Mouse (Mus musculus): ENCODE data around the gene Ctcfl. TPM values are rescaled to one million over a fixed set of nuclear protein-coding genes. Genes with fewer than 3 reads are reported as not detected.

Gene Ctcfl
- polyA plus RNA-seq, 1 experiment from 2014 or later = 0.14 TPM

DNA sequence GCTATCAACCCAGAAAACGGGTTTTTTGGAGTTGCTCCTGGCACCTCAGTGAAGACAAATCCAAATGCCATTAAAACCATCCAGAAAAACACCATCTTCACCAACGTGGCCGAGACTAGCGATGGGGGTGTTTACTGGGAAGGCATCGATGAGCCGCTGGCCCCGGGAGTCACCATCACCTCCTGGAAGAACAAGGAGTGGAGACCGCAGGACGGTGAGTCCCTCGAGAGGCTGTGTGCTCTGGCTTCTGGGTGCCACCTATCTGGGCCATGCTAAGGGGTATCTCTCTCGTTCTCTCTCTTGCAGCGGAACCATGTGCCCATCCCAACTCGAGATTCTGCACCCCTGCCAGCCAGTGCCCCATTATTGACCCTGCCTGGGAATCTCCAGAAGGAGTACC is 37.6 kb upstream of the Ctcfl start:
- 87% methylated on average over 13 of the region's 13 CpGs for WGBS
- Histone ChIP-seq H3K9me3 (no peaks in the 10 kb centered on the region), H3K4me3 (no peak overlapping the region), H3K4me1 (peaks cover 2% of the 10 kb centered on the region; the same call in 1 of the 2 replicates), H3K27ac (no peak overlapping the region), H3K27me3 (no peaks in the 10 kb centered on the region), H3K4me2 (no peak overlapping the region), H3K36me3 (no peaks in the 10 kb centered on the region), H3K9ac (no peak overlapping the region)
- no peak for ATAC-seq (ENCODE audit: insufficient number of reproducible peaks, insufficient read depth, low FRiP score, low TSS enrichment, low read depth)

DNA sequence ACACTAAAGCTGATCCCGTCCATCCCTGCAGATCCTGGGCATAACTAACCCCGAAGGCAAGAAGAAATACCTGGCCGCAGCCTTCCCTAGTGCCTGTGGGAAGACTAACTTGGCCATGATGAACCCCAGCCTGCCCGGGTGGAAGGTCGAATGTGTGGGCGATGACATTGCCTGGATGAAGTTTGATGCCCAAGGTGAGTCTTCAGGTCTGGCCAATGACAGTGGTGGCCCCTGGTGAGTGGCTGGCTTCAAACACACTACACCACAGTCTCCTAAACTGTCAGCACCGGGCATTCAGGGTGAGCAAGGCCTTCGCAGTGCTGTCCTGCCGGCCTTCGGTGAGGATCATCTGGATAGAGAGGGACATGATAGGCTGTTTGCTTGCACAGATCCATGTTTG is 36.6 kb upstream of the Ctcfl start:
- WGBS = 89% methylated on average over 10 of the region's 10 CpGs
- Histone ChIP-seq H3K4me2 (no peak overlapping the region), H3K27ac (no peak overlapping the region), H3K4me1 (no peaks in the 10 kb centered on the region; the same call in 1 of the 2 replicates), H3K36me3 (no peaks in the 10 kb centered on the region), H3K4me3 (no peak overlapping the region), H3K9me3 (no peaks in the 10 kb centered on the region), H3K27me3 (no peaks in the 10 kb centered on the region), H3K9ac (no peak overlapping the region)
- ATAC-seq (ENCODE audit: insufficient number of reproducible peaks, insufficient read depth, low FRiP score, low TSS enrichment, low read depth) = no peak

GRCm38 (mm10) chr2:173154962-173155361 is 35.6 kb upstream of the Ctcfl start:
- ATAC-seq (ENCODE audit: insufficient number of reproducible peaks, insufficient read depth, low FRiP score, low TSS enrichment, low read depth) = no peak
- H3K9ac ChIP-seq = no peak overlapping the region
- H3K27ac ChIP-seq = no peak overlapping the region
- H3K4me1 ChIP-seq = no peaks in the 10 kb centered on the region; the same call in 1 of the 2 replicates
- H3K36me3 ChIP-seq = no peaks in the 10 kb centered on the region
- H3K4me3 ChIP-seq = no peak overlapping the region
- H3K4me2 ChIP-seq = no peak overlapping the region
- H3K27me3 ChIP-seq = no peaks in the 10 kb centered on the region
- H3K9me3 ChIP-seq = no peaks in the 10 kb centered on the region
- 91% methylated on average over 14 of the region's 14 CpGs for WGBS

- Histone ChIP-seq H3K27ac (no peak overlapping the region), H3K27me3 (no peaks in the 10 kb centered on the region), H3K4me2 (no peak overlapping the region), H3K9me3 (no peaks in the 10 kb centered on the region), H3K36me3 (no peaks in the 10 kb centered on the region), H3K4me3 (no peak overlapping the region), H3K9ac (no peak overlapping the region), H3K4me1 (no peaks in the 10 kb centered on the region)
- no peak for ATAC-seq (ENCODE audit: insufficient number of reproducible peaks, insufficient read depth, low FRiP score, low TSS enrichment, low read depth)
- WGBS = 91% methylated on average over 13 of the region's 13 CpGs
These were observed 35.2 kb upstream of the Ctcfl start for GRCm38 (mm10) chr2:173154513-173154912.

DNA sequence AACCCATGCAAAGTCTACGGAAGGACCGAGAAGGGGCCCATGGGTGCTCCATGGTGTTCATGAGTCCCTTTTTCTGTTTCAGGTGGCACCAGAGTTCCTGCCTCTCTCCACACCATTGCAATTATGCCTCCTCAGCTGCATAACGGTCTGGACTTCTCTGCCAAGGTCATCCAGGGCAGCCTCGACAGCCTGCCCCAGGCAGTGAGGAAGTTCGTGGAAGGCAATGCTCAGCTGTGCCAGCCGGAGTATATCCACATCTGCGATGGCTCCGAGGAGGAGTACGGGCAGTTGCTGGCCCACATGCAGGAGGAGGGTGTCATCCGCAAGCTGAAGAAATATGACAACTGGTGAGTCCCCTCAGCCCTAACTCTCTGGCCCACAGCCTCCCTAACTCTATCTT is 33.9 kb upstream of the Ctcfl start:
- ATAC-seq (ENCODE audit: insufficient number of reproducible peaks, insufficient read depth, low FRiP score, low TSS enrichment, low read depth) = no peak
- Histone ChIP-seq H3K4me2 (no peak overlapping the region), H3K4me1 (no peaks in the 10 kb centered on the region)

GRCm38 (mm10) chr2:173152436-173153151 is 33.3 kb upstream of the Ctcfl start, which contains the start of gene Pck1:
Gene Pck1 (plus strand): TSS chr2:173153048.
- Histone ChIP-seq H3K4me3 (no peak within 1 kb of the TSS), H3K9ac (no peak within 1 kb of the TSS), H3K36me3 (no peaks in the 10 kb centered on the region), H3K4me2 (no peak within 1 kb of the TSS), H3K4me1 (no peaks in the 10 kb centered on the region), H3K27ac (no peak within 1 kb of the TSS), H3K27me3 (no peaks in the 10 kb centered on the region), H3K9me3 (no peaks in the 10 kb centered on the region)
- 85% methylated on average over 13 of the region's 13 CpGs for WGBS
- ATAC-seq (ENCODE audit: insufficient number of reproducible peaks, insufficient read depth, low FRiP score, low TSS enrichment, low read depth) = no peak

More for the DNA sequence above, 33.9 kb upstream of the Ctcfl start:
- Histone ChIP-seq H3K9ac (no peak overlapping the region), H3K9me3 (no peaks in the 10 kb centered on the region), H3K27me3 (no peaks in the 10 kb centered on the region), H3K27ac (no peak overlapping the region), H3K36me3 (no peaks in the 10 kb centered on the region), H3K4me3 (no peak overlapping the region)
- 89% methylated on average over 10 of the region's 10 CpGs for WGBS

GRCm38 (mm10) chr2:173151784-173152284 is 32.5 kb upstream of the Ctcfl start:
- no peak overlapping the region for H3K4me2 ChIP-seq
- H3K9me3 ChIP-seq = no peaks in the 10 kb centered on the region
- H3K27ac ChIP-seq = no peak overlapping the region
- WGBS = 84% methylated on average over 7 of the region's 7 CpGs
- no peak overlapping the region for H3K4me3 ChIP-seq
- no peak overlapping the region for H3K9ac ChIP-seq
- ATAC-seq (ENCODE audit: insufficient number of reproducible peaks, insufficient read depth, low FRiP score, low TSS enrichment, low read depth) = no peak
- no peaks in the 10 kb centered on the region for H3K4me1 ChIP-seq
- no peaks in the 10 kb centered on the region for H3K36me3 ChIP-seq
- no peaks in the 10 kb centered on the region for H3K27me3 ChIP-seq

- no peak overlapping the region for H3K4me2 ChIP-seq
- 85% methylated on average over 5 of the region's 5 CpGs for WGBS
- H3K36me3 ChIP-seq = no peaks in the 10 kb centered on the region
- no peaks in the 10 kb centered on the region for H3K4me1 ChIP-seq
- H3K9me3 ChIP-seq = no peaks in the 10 kb centered on the region
- ATAC-seq (ENCODE audit: insufficient number of reproducible peaks, insufficient read depth, low FRiP score, low TSS enrichment, low read depth) = no peak
- H3K4me3 ChIP-seq = no peak overlapping the region
- no peak overlapping the region for H3K9ac ChIP-seq
- no peak overlapping the region for H3K27ac ChIP-seq
- H3K27me3 ChIP-seq = no peaks in the 10 kb centered on the region
These were observed 32.0 kb upstream of the Ctcfl start for GRCm38 (mm10) chr2:173151352-173151751.

DNA sequence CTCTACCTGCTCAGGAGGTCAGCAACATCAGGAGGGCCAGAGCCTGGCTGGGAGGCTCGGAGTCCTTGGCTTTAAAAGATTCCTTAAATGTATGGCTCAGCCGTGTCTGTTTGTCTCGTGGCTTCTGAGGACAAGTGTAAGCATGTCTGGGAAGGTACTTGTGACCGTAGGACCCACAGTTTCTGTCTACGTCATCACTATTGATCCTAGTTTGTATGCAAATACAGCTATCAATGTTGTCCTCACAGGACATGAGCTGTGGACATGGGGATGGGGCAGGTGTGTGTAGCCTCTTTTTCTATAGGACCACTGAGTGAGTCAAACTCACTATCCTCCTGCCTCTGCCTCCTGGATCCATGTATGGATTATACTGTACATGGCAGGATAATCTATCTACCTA is 28.7 kb upstream of the Ctcfl start:
- Histone ChIP-seq H3K27ac (no peak overlapping the region), H3K4me1 (peaks cover 11% of the 10 kb centered on the region), H3K4me3 (no peak overlapping the region), H3K27me3 (no peaks in the 10 kb centered on the region), H3K4me2 (no peak overlapping the region), H3K9ac (no peak overlapping the region), H3K9me3 (no peaks in the 10 kb centered on the region), H3K36me3 (no peaks in the 10 kb centered on the region)
- ATAC-seq (ENCODE audit: insufficient number of reproducible peaks, insufficient read depth, low FRiP score, low TSS enrichment, low read depth) = no peak
- 82% methylated on average over 5 of the region's 5 CpGs for WGBS

- no peak for ATAC-seq (ENCODE audit: insufficient number of reproducible peaks, insufficient read depth, low FRiP score, low TSS enrichment, low read depth)
- Histone ChIP-seq H3K27me3 (no peaks in the 10 kb centered on the region), H3K4me3 (no peak overlapping the region), H3K9ac (no peak overlapping the region), H3K9me3 (no peaks in the 10 kb centered on the region), H3K4me1 (peaks cover 11% of the 10 kb centered on the region), H3K27ac (no peak overlapping the region), H3K4me2 (no peak overlapping the region), H3K36me3 (no peaks in the 10 kb centered on the region)
- 74% methylated on average over 6 of the region's 6 CpGs for WGBS
These were observed 27.4 kb upstream of the Ctcfl start for GRCm38 (mm10) chr2:173146728-173147127.

DNA sequence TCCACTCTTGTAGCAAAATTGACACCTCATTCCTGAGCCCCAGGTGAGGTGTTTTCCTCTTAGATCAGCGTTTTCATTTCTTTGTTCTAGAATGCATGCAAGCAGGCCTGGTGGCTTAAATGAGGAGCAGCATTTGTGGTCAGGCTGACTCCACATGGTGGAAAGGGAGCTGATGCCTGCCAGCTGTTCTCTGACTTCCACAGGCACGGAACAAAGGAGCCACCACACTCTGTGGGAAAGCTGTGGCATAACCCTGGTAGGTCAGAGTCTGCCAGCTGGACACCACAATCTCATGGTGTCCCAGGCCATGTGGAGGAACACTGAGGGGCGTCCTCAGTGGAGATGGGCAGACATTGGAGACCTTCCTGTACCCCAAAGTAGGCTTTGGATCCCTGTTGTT is 26.5 kb upstream of the Ctcfl start:
- H3K27ac ChIP-seq = no peak overlapping the region
- H3K27me3 ChIP-seq = no peaks in the 10 kb centered on the region
- H3K4me1 ChIP-seq = peaks cover 11% of the 10 kb centered on the region
- no peak overlapping the region for H3K9ac ChIP-seq
- no peaks in the 10 kb centered on the region for H3K9me3 ChIP-seq
- no peak overlapping the region for H3K4me2 ChIP-seq
- no peak overlapping the region for H3K4me3 ChIP-seq
- WGBS = 57% methylated on average over 3 of the region's 3 CpGs
- ATAC-seq (ENCODE audit: insufficient number of reproducible peaks, insufficient read depth, low FRiP score, low TSS enrichment, low read depth) = no peak
- H3K36me3 ChIP-seq = no peaks in the 10 kb centered on the region

DNA sequence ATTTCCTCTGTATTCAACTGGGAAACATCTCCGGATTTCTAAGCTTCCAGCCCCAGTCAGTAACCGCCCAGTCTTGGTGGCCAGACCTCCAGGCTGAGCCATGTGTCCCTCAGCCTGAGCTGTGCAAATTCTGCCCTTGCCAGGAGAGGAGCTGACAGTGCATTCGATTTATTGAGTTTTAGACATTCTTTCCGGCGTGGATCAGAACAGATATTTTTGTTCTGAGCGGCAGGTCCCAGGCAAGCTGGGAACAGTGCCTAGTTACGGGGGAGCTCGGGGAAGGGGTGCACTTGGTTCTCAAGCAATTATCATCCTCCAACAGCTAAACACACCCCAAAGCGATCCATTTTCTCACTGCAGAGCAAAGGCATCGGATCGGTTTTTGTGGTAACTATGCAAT is 24.3 kb upstream of the Ctcfl start:
- Histone ChIP-seq H3K4me2 (no peak overlapping the region), H3K36me3 (no peaks in the 10 kb centered on the region), H3K9ac (no peak overlapping the region), H3K9me3 (no peaks in the 10 kb centered on the region), H3K4me3 (no peak overlapping the region), H3K27me3 (no peaks in the 10 kb centered on the region), H3K4me1 (peaks cover 14% of the 10 kb centered on the region), H3K27ac (no peak overlapping the region)
- 68% methylated on average over 11 of the region's 11 CpGs for WGBS
- ATAC-seq (ENCODE audit: insufficient number of reproducible peaks, insufficient read depth, low FRiP score, low TSS enrichment, low read depth) = no peak
